Mouse (Mus musculus): ENCODE data around the gene Clic1. TPM values are rescaled to one million over a fixed set of nuclear protein-coding genes. Genes with fewer than 3 reads are reported as not detected.

Gene Clic1
- polyA plus RNA-seq, 2 experiments, result 103 to 229 TPM

GRCm38 (mm10) chr17:35108097-35108496 is 58.3 kb downstream of the Clic1 start, which contains the start of gene Ly6g5c:
TSS of gene Ly6g5c (plus strand) at chr17:35108279.
- Histone ChIP-seq H3K4me2 (replicated peaks; ENCODE audit: low read depth, low read length, severe bottlenecking) (no peak within 1 kb of the TSS), H3K4me3 (replicated peaks; ENCODE audit: low read length) (no peak within 1 kb of the TSS), H3K36me3 (ENCODE audit: control insufficient read depth, insufficient read depth, low read length) (peaks cover 10% of the 10 kb centered on the region), H3K27ac (replicated peaks; ENCODE audit: low read depth, low read length) (no peak within 1 kb of the TSS), H3K9ac (ENCODE audit: low read depth, low read length, severe bottlenecking) (no peak within 1 kb of the TSS), H3K27me3 (ENCODE audit: control insufficient read depth, insufficient read depth, low read length) (no peaks in the 10 kb centered on the region), H3K4me1 (ENCODE audit: control insufficient read depth, insufficient read depth, low read length) (0 out of 2 replicates have a peak, but pooled peaks cover 2% of the 10 kb centered on the region), H3K9me3 (ENCODE audit: control insufficient read depth, low read length) (no peaks in the 10 kb centered on the region)
- 91% methylated on average over 6 of the region's 6 CpGs for WGBS
- TF ChIP-seq POLR2A (IDR thresholded peaks at IDR 0.05; ENCODE audit: borderline replicate concordance, extremely low read depth, insufficient read depth, insufficient read length), result no peak
- DNase-seq (ENCODE audit: low spot score) (no peak), ATAC-seq (ENCODE audit: low FRiP score, low read depth) (no peak)

Other genes starting within 250 kb of the Clic1 start
Only the 30 nearest of the 46 such genes appear.
- 232 and 297 TPM in 2 replicates for gene Ehmt2, start 151.5 kb upstream of the Clic1 start, polyA plus RNA-seq (2012; rRNA removed)
- 72.8 and 80.6 TPM in 2 replicates for gene Ehmt2, start 151.5 kb upstream of the Clic1 start, polyA plus RNA-seq (2014; fragmentation: Nextera tagmentation; extraction: Ambion mirVana)
- 0.09 and 0.10 TPM in 2 replicates for gene Slc44a4, start 135.5 kb upstream of the Clic1 start, polyA plus RNA-seq (2012; rRNA removed)
- not detected in 2 replicates for gene Slc44a4, start 135.5 kb upstream of the Clic1 start, polyA plus RNA-seq (2014; fragmentation: Nextera tagmentation; extraction: Ambion mirVana)
- 19.3 and 26.5 TPM in 2 replicates for gene Neu1, start 118.7 kb upstream of the Clic1 start, polyA plus RNA-seq (2012; rRNA removed)
- 18.2 and 18.4 TPM in 2 replicates for gene Neu1, start 118.7 kb upstream of the Clic1 start, polyA plus RNA-seq (2014; fragmentation: Nextera tagmentation; extraction: Ambion mirVana)
- 22.8 and 25.6 TPM in 2 replicates for gene Hspa1b, start 90.7 kb upstream of the Clic1 start, polyA plus RNA-seq (2012; rRNA removed)
- gene Hspa1b, start 90.7 kb upstream of the Clic1 start, polyA plus RNA-seq (2014; fragmentation: Nextera tagmentation; extraction: Ambion mirVana), result 1.6 and 2.2 TPM in 2 replicates
- gene Gm20481, start 80.1 kb upstream of the Clic1 start, polyA plus RNA-seq (2012; rRNA removed), result not detected in 2 replicates
- gene Gm20481, start 80.1 kb upstream of the Clic1 start, polyA plus RNA-seq (2014; fragmentation: Nextera tagmentation; extraction: Ambion mirVana), result not detected in 2 replicates
- gene Hspa1a, start 77.8 kb upstream of the Clic1 start, polyA plus RNA-seq (2012; rRNA removed), result 6.5 and 7.1 TPM in 2 replicates
- 9.5 and 9.6 TPM in 2 replicates for gene Hspa1a, start 77.8 kb upstream of the Clic1 start, polyA plus RNA-seq (2014; fragmentation: Nextera tagmentation; extraction: Ambion mirVana)
- 0.44 and 0.47 TPM in 2 replicates for gene Hspa1l, start 77.3 kb upstream of the Clic1 start, polyA plus RNA-seq (2012; rRNA removed)
- gene Hspa1l, start 77.3 kb upstream of the Clic1 start, polyA plus RNA-seq (2014; fragmentation: Nextera tagmentation; extraction: Ambion mirVana), result 0.85 and 1.4 TPM in 2 replicates
- gene Lsm2, start 68.1 kb upstream of the Clic1 start, polyA plus RNA-seq (2012; rRNA removed), result 186 and 233 TPM in 2 replicates
- 170 and 178 TPM in 2 replicates for gene Lsm2, start 68.1 kb upstream of the Clic1 start, polyA plus RNA-seq (2014; fragmentation: Nextera tagmentation; extraction: Ambion mirVana)
- 163 and 216 TPM in 2 replicates for gene Vars, start 49.0 kb upstream of the Clic1 start, polyA plus RNA-seq (2012; rRNA removed)
- 88.3 and 100 TPM in 2 replicates for gene Vars, start 49.0 kb upstream of the Clic1 start, polyA plus RNA-seq (2014; fragmentation: Nextera tagmentation; extraction: Ambion mirVana)
- gene Vwa7, start 33.4 kb upstream of the Clic1 start, polyA plus RNA-seq (2012; rRNA removed), result 0.64 and 0.85 TPM in 2 replicates
- gene Vwa7, start 33.4 kb upstream of the Clic1 start, polyA plus RNA-seq (2014; fragmentation: Nextera tagmentation; extraction: Ambion mirVana), result 0.11 and 0.15 TPM in 2 replicates
- gene Sapcd1, start 21.9 kb upstream of the Clic1 start, polyA plus RNA-seq (2012; rRNA removed), result 12.0 and 15.2 TPM in 2 replicates
- gene Sapcd1, start 21.9 kb upstream of the Clic1 start, polyA plus RNA-seq (2014; fragmentation: Nextera tagmentation; extraction: Ambion mirVana), result 12.5 and 13.7 TPM in 2 replicates
- 6.4 and 6.5 TPM in 2 replicates for gene Msh5, start 3.2 kb upstream of the Clic1 start, polyA plus RNA-seq (2012; rRNA removed)
- 3.4 and 3.5 TPM in 2 replicates for gene Msh5, start 3.2 kb upstream of the Clic1 start, polyA plus RNA-seq (2014; fragmentation: Nextera tagmentation; extraction: Ambion mirVana)
- gene Ddah2, start 9.1 kb downstream of the Clic1 start, polyA plus RNA-seq (2012; rRNA removed), result 271 and 326 TPM in 2 replicates
- 358 and 403 TPM in 2 replicates for gene Ddah2, start 9.1 kb downstream of the Clic1 start, polyA plus RNA-seq (2014; fragmentation: Nextera tagmentation; extraction: Ambion mirVana)
- 3.4 and 5.5 TPM in 2 replicates for gene Ly6g6c, start 15.4 kb downstream of the Clic1 start, polyA plus RNA-seq (2012; rRNA removed)
- 10.4 and 22.3 TPM in 2 replicates for gene Ly6g6c, start 15.4 kb downstream of the Clic1 start, polyA plus RNA-seq (2014; fragmentation: Nextera tagmentation; extraction: Ambion mirVana)
- 0.45 and 0.47 TPM in 2 replicates for gene Mpig6b, start 16.2 kb downstream of the Clic1 start, polyA plus RNA-seq (2012; rRNA removed)
- gene Mpig6b, start 16.2 kb downstream of the Clic1 start, polyA plus RNA-seq (2014; fragmentation: Nextera tagmentation; extraction: Ambion mirVana), result 0.64 and 1.3 TPM in 2 replicates
- 14.2 and 14.8 TPM in 2 replicates for gene Ly6g6e, start 26.9 kb downstream of the Clic1 start, polyA plus RNA-seq (2012; rRNA removed)
- 18.0 and 28.4 TPM in 2 replicates for gene Ly6g6e, start 26.9 kb downstream of the Clic1 start, polyA plus RNA-seq (2014; fragmentation: Nextera tagmentation; extraction: Ambion mirVana)
- 1.3 and 2.3 TPM in 2 replicates for gene Ly6g6d, start 28.1 kb downstream of the Clic1 start, polyA plus RNA-seq (2012; rRNA removed)
- gene Ly6g6d, start 28.1 kb downstream of the Clic1 start, polyA plus RNA-seq (2014; fragmentation: Nextera tagmentation; extraction: Ambion mirVana), result 2.0 TPM in 1 of 2 replicates, not detected in the other
- gene Ly6g6f, start 35.6 kb downstream of the Clic1 start, polyA plus RNA-seq (2012; rRNA removed), result 0.14 and 0.73 TPM in 2 replicates
- gene Ly6g6f, start 35.6 kb downstream of the Clic1 start, polyA plus RNA-seq (2014; fragmentation: Nextera tagmentation; extraction: Ambion mirVana), result 0.28 TPM in 1 of 2 replicates, not detected in the other
- 98.6 and 157 TPM in 2 replicates for gene Abhd16a, start 39.3 kb downstream of the Clic1 start, polyA plus RNA-seq (2012; rRNA removed)
- 78.0 and 88.3 TPM in 2 replicates for gene Abhd16a, start 39.3 kb downstream of the Clic1 start, polyA plus RNA-seq (2014; fragmentation: Nextera tagmentation; extraction: Ambion mirVana)
- not detected in 2 replicates for gene Ly6g5c, start 58.3 kb downstream of the Clic1 start, polyA plus RNA-seq (2012; rRNA removed)
- gene Ly6g5c, start 58.3 kb downstream of the Clic1 start, polyA plus RNA-seq (2014; fragmentation: Nextera tagmentation; extraction: Ambion mirVana), result not detected in 2 replicates
- 2.1 and 3.5 TPM in 2 replicates for gene Ly6g5b, start 65.5 kb downstream of the Clic1 start, polyA plus RNA-seq (2012; rRNA removed)
- gene Ly6g5b, start 65.5 kb downstream of the Clic1 start, polyA plus RNA-seq (2014; fragmentation: Nextera tagmentation; extraction: Ambion mirVana), result 0.59 and 0.68 TPM in 2 replicates
- 13.6 and 15.1 TPM in 2 replicates for gene Gpank1, start 71.5 kb downstream of the Clic1 start, polyA plus RNA-seq (2012; rRNA removed)
- 17.5 and 20.0 TPM in 2 replicates for gene Gpank1, start 71.5 kb downstream of the Clic1 start, polyA plus RNA-seq (2014; fragmentation: Nextera tagmentation; extraction: Ambion mirVana)
- 181 and 250 TPM in 2 replicates for gene Csnk2b, start 72.1 kb downstream of the Clic1 start, polyA plus RNA-seq (2012; rRNA removed)
- 275 and 308 TPM in 2 replicates for gene Csnk2b, start 72.1 kb downstream of the Clic1 start, polyA plus RNA-seq (2014; fragmentation: Nextera tagmentation; extraction: Ambion mirVana)
- gene D17H6S53E, start 76.4 kb downstream of the Clic1 start, polyA plus RNA-seq (2012; rRNA removed), result 5.7 and 6.6 TPM in 2 replicates
- gene D17H6S53E, start 76.4 kb downstream of the Clic1 start, polyA plus RNA-seq (2014; fragmentation: Nextera tagmentation; extraction: Ambion mirVana), result 6.4 and 8.2 TPM in 2 replicates
- gene Apom, start 82.1 kb downstream of the Clic1 start, polyA plus RNA-seq (2012; rRNA removed), result 1.1 and 1.7 TPM in 2 replicates
- 0.26 TPM in 1 of 2 replicates, not detected in the other for gene Apom, start 82.1 kb downstream of the Clic1 start, polyA plus RNA-seq (2014; fragmentation: Nextera tagmentation; extraction: Ambion mirVana)
- gene Bag6, start 85.2 kb downstream of the Clic1 start, polyA plus RNA-seq (2012; rRNA removed), result 265 and 361 TPM in 2 replicates
- gene Bag6, start 85.2 kb downstream of the Clic1 start, polyA plus RNA-seq (2014; fragmentation: Nextera tagmentation; extraction: Ambion mirVana), result 76.2 and 82.8 TPM in 2 replicates
- gene Prrc2a, start 114.9 kb downstream of the Clic1 start, polyA plus RNA-seq (2012; rRNA removed), result 404 and 512 TPM in 2 replicates
- 192 and 196 TPM in 2 replicates for gene Prrc2a, start 114.9 kb downstream of the Clic1 start, polyA plus RNA-seq (2014; fragmentation: Nextera tagmentation; extraction: Ambion mirVana)
- gene Aif1, start 126.1 kb downstream of the Clic1 start, polyA plus RNA-seq (2012; rRNA removed), result 4.0 and 4.8 TPM in 2 replicates
- 13.1 and 15.7 TPM in 2 replicates for gene Aif1, start 126.1 kb downstream of the Clic1 start, polyA plus RNA-seq (2014; fragmentation: Nextera tagmentation; extraction: Ambion mirVana)
- 21.8 and 24.4 TPM in 2 replicates for gene Lst1, start 138.5 kb downstream of the Clic1 start, polyA plus RNA-seq (2012; rRNA removed)
- gene Lst1, start 138.5 kb downstream of the Clic1 start, polyA plus RNA-seq (2014; fragmentation: Nextera tagmentation; extraction: Ambion mirVana), result 23.2 and 29.2 TPM in 2 replicates
- gene Ltb, start 144.5 kb downstream of the Clic1 start, polyA plus RNA-seq (2012; rRNA removed), result 1.7 and 3.0 TPM in 2 replicates
- gene Ltb, start 144.5 kb downstream of the Clic1 start, polyA plus RNA-seq (2014; fragmentation: Nextera tagmentation; extraction: Ambion mirVana), result 1.1 and 1.4 TPM in 2 replicates